Mouse (Mus musculus) forebrain, embryonic 14.5 days (tissue): Measurements from ENCODE around the gene Epha1. TPM values are rescaled to one million over a fixed set of nuclear protein-coding genes. Genes with fewer than 3 reads are reported as not detected.

Source experiments
- ATAC-seq: fragments of 200-750 bp; cut with Nextera tagmentation; 2 replicates; pipeline ENCODE4 v1.8.0; 2017; ENCODE audit warnings: mild to moderate bottlenecking, moderate library complexity
- DNase-seq: peaks from one replicate; pipeline ENCODE4 v3.0.0-alpha.2; 2015; ENCODE audit warnings: low spot score
- H3K27ac ChIP-seq: fragments of 300-500 bp; sonication (generic); 2 replicates; pipeline ENCODE4 v1.5.1; 2014; ENCODE audit warnings: low read depth, mild to moderate bottlenecking, control low read depth, low read length, moderate library complexity
- H3K27me3 ChIP-seq: fragments of 300-500 bp; sonication (generic); replicated peaks from 2 replicates; pipeline ENCODE4 v1.6.1; 2014; ENCODE audit warnings: low read length, control low read depth, mixed read lengths; ENCODE audit not compliant: control insufficient read depth, insufficient read depth
- H3K36me3 ChIP-seq: fragments of 300-500 bp; sonication (generic); 2 replicates; pipeline ENCODE4 v1.6.1; 2014; ENCODE audit warnings: low read length, control low read depth; ENCODE audit not compliant: control insufficient read depth, insufficient read depth
- H3K4me1 ChIP-seq: fragments of 300-500 bp; sonication (generic); 2 replicates; pipeline ENCODE4 v1.6.1; 2014; ENCODE audit warnings: antibody characterized with exemption, low read length, control low read depth; ENCODE audit not compliant: control insufficient read depth, insufficient read depth
- H3K4me2 ChIP-seq: fragments of 300-500 bp; sonication (generic); 2 replicates; pipeline ENCODE4 v1.6.1; 2014; ENCODE audit warnings: mild to moderate bottlenecking, control low read depth, low read length
- H3K4me3 ChIP-seq: fragments of 300-500 bp; sonication (generic); 2 replicates; pipeline ENCODE4 v1.5.1; 2014; ENCODE audit warnings: low read depth, low read length, control low read depth
- H3K9ac ChIP-seq: fragments of 300-500 bp; sonication (generic); 2 replicates; pipeline ENCODE4 v1.6.1; 2014; ENCODE audit warnings: mild to moderate bottlenecking, low read length, control low read depth, moderate library complexity
- H3K9me3 ChIP-seq: fragments of 300-500 bp; sonication (generic); replicated peaks from 2 replicates; pipeline ENCODE4 v1.6.1; 2016; ENCODE audit warnings: low read length, control low read depth, mixed read lengths; ENCODE audit not compliant: control insufficient read depth
- WGBS: fragments of 180-500 bp; shearing (Covaris S2); extraction: QIAGEN DNeasy Blood & Tissue Kit; methylation state at CpG from one replicate; pipeline ENCODE4 v1.1.7; 2014; 5-methylcytosine and 5-hydroxymethylcytosine counted together
- polyA plus RNA-seq: library from polyadenylated mRNA; unstranded; fragments of >200 nt; fragmentation: Nextera tagmentation; extraction: Ambion mirVana; gene quantifications from 2 replicates; pipeline ENCODE4 v1.2.1, GENCODE M21; 2014

Epha1 gene
- polyA plus RNA-seq, 1 experiment from 2014 or later = 0.05 TPM

DNA sequence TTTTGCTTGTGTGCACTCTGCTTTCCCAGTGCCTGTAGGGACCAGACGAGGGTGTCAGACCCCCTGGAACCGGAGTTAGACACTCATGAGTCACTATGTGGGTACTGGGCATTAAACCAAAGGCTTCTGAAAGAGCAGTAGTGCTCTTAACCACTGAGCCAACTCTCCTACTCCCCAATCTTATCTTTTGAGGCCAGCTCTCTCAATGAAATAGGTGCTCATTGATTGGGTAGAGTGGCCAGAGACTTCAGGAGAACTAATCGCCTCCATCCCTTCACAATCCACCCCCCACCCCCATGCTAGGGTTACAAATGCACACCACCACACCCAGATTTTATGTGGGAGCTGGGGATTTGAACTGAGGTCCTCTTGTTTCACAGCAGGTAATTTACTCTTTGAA, 44.3 kb downstream of the Epha1 start:
- no peak overlapping the region for H3K27ac ChIP-seq
- H3K36me3 ChIP-seq = no peaks in the 10 kb centered on the region
- ATAC-seq (no peak), DNase-seq (no peak)
- WGBS = 80% methylated on average over 3 of the region's 3 CpGs
- H3K27me3 ChIP-seq = no peaks in the 10 kb centered on the region
- H3K4me2 ChIP-seq = no peak overlapping the region
- no peak overlapping the region for H3K9ac ChIP-seq
- no peaks in the 10 kb centered on the region for H3K9me3 ChIP-seq
- H3K4me3 ChIP-seq = no peak overlapping the region
- no peaks in the 10 kb centered on the region for H3K4me1 ChIP-seq

DNA sequence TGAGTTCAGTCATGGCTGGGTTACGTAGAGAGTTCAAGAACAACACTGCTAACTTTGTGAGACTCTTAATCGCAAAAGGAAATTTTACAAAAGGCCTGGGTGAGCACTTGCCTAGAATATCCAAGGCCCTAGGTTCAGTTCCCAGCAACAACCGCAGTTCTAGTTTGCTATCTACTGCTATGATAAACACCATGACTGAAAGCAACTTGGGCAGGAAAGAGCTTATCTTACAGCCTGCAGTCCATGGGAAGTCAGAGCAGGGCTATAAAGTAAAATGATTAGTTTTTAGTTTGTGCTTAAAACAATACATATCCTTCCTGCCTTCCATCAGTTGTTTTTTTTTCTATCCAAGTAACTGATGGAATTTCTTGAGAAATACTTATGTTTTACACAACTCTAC, 46.6 kb downstream of the Epha1 start:
- DNase-seq = no peak
- H3K27me3 ChIP-seq = no peaks in the 10 kb centered on the region
- no peak for ATAC-seq
- no peak overlapping the region for H3K4me2 ChIP-seq
- no peak overlapping the region for H3K27ac ChIP-seq
- no peak overlapping the region for H3K4me3 ChIP-seq
- no peaks in the 10 kb centered on the region for H3K36me3 ChIP-seq
- no peak overlapping the region for H3K9ac ChIP-seq
- H3K4me1 ChIP-seq = peaks cover 4% of the 10 kb centered on the region; the same call in 1 of the 2 replicates
- 95% methylated on average over 3 of the region's 3 CpGs for WGBS
- H3K9me3 ChIP-seq = no peaks in the 10 kb centered on the region

DNA sequence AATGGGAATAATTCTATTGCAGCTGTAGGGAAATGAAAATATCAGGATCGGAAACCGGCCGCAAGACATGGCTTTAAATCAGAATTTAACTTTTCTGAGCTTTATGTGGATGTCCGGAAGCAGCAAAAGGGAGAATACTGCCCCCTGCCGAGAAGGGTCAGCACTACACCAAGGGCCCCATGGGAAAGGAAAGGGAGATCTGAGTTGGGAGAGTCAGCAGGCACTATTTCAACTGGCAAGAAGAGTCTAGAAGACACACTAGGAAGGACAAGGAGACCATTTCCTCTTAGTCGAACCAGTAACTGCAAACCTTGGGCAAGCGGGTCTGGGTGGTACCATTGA, 47.8 kb downstream of the Epha1 start:
- peak overlapping the region; percentile 86 for H3K27ac ChIP-seq
- peaks cover 4% of the 10 kb centered on the region; the same call in 1 of the 2 replicates for H3K4me1 ChIP-seq
- peak overlapping the region; percentile 70 for H3K4me2 ChIP-seq
- peak; percentile 79 for DNase-seq
- WGBS = 2% methylated on average over 7 of the region's 7 CpGs
- H3K27me3 ChIP-seq = no peaks in the 10 kb centered on the region
- H3K9ac ChIP-seq = peak overlapping the region; percentile 88
- H3K9me3 ChIP-seq = no peaks in the 10 kb centered on the region
- H3K36me3 ChIP-seq = peaks cover 5% of the 10 kb centered on the region; the same call in 1 of the 2 replicates
- H3K4me3 ChIP-seq = peak overlapping the region; percentile 69
- ATAC-seq = peak; percentile 30

DNA sequence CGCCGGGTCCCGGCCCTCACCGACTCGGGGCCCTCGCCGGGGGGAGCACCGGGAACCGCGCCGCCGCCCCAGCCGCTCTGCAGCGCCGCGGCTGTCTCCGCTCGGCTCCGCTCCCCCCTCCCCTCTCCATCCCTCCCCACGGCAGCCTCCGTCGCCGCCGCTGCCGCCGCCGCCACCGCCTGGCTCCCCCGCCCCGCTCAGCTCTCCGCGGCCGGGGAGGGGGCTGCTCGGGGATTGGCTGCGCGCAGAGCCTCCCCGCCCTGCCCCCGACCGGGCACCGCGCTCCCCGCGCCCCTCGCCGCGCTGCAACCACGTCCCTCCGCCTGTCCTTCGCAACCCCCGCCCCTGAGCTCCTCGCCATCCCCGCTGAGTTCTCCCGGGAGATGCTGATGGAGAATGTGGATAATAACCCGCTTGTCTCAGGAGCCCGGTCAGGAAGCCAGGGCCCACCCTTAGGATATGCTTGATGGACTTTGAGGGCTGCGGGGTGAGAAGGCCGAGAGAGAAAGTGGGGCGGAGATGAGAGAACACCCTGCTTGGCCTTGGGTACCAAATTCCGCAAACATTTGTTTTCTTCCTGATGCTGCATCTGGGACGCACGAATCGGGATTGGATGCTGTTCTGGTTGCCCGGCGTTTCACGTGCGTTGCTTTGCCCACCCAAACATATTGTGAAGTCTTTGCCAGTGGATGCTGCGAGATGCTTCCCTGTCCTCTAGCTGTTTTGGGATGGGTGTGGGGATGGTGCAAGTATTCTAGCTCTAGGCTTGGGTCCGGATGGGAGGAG, 48.4 kb downstream of the Epha1 start, which contains the start of gene Fam131b:
Gene Fam131b (minus strand): TSS at position 162 of the 786 bp plus-strand sequence.
- WGBS = under 1% methylated on average over 37 of the region's 68 CpGs
- H3K9me3 ChIP-seq = no peaks in the 10 kb centered on the region
- DNase-seq = peak; percentile 75
- H3K36me3 ChIP-seq = peaks cover 5% of the 10 kb centered on the region; the same call in 1 of the 2 replicates
- H3K4me1 ChIP-seq = peaks cover 4% of the 10 kb centered on the region; the same call in 1 of the 2 replicates
- H3K9ac ChIP-seq = peak within 1 kb of the TSS; percentile 88
- H3K4me3 ChIP-seq = peak within 1 kb of the TSS; percentile 69
- peak; percentile 89 for ATAC-seq
- peak within 1 kb of the TSS; percentile 86 for H3K27ac ChIP-seq
- H3K4me2 ChIP-seq = peak within 1 kb of the TSS; percentile 70
- no peaks in the 10 kb centered on the region for H3K27me3 ChIP-seq

DNA sequence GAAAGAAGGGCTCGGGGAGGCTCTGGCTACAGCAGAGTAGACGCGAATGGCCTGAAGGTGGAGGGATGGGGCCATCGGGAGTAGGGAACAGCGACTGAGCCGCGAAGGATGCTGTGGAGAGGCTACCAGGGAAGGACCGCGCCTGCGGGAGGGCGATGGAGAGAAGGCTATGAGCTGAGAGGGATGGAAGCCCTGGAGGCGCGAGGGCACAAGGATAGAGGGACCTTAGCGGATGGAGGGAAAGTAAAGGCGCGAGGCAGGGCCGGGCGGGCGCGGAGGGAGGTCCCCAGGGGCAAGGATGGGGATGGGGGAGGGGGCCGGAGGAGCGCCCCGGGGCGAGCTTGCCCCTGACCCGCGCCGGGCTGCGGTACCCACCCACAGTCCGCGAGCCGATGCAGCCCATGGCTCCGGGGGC, 49.0 kb downstream of the Epha1 start:
- H3K27me3 ChIP-seq = no peaks in the 10 kb centered on the region
- H3K9me3 ChIP-seq = no peaks in the 10 kb centered on the region
- peak; percentile 67 for ATAC-seq
- H3K4me2 ChIP-seq = peak overlapping the region; percentile 70
- peaks cover 5% of the 10 kb centered on the region; the same call in 1 of the 2 replicates for H3K36me3 ChIP-seq
- peak overlapping the region; percentile 69 for H3K4me3 ChIP-seq
- 0% methylated on average over 10 of the region's 32 CpGs for WGBS
- H3K9ac ChIP-seq = peak overlapping the region; percentile 88
- H3K4me1 ChIP-seq = peaks cover 4% of the 10 kb centered on the region; the same call in 1 of the 2 replicates
- DNase-seq = no peak
- peak overlapping the region; percentile 86 for H3K27ac ChIP-seq

DNA sequence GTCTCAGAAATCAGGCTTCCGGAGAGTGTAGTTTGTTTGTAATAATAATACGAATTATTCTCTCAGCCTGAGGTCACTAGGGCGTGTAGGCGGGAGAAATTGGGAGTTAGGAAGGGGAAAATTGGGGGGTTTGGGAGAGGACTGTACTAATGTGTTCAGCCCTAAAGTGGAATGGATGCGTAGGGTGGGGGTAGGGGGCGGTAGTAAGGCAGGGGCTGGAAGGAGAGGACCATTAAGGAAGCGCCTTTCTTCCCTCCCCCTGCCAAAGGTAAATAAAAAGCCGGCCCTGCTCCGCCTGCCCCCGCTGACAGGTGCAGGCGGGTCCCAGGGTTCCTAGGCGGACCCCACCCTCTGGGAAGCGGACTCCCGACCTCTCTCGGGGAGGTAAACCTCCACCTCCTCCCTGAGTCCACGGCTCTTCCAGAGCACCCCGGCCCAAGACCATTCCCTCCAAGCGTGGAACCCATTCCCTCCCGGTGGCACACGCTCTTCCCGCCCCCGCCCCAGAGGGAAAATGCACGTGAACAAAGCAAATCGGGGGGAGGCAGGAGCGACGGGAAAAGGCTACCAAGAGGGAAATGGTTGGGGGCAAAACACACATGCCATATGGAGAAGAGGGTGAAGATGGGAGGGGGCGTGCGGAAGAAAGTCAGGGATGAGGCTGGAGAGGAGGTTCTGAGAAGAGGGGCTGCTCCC, 49.5 kb downstream of the Epha1 start:
- H3K4me2 ChIP-seq = peak overlapping the region; percentile 70
- H3K27ac ChIP-seq = peak overlapping the region; percentile 86
- peak; percentile 51 for DNase-seq
- peak overlapping the region; percentile 69 for H3K4me3 ChIP-seq
- ATAC-seq = peak; percentile 21
- WGBS = under 1% methylated on average over 27 of the region's 28 CpGs
- no peaks in the 10 kb centered on the region for H3K9me3 ChIP-seq
- H3K9ac ChIP-seq = peak overlapping the region; percentile 88
- H3K4me1 ChIP-seq = peaks cover 4% of the 10 kb centered on the region; the same call in 1 of the 2 replicates
- H3K27me3 ChIP-seq = no peaks in the 10 kb centered on the region
- peaks cover 10% of the 10 kb centered on the region for H3K36me3 ChIP-seq

DNA sequence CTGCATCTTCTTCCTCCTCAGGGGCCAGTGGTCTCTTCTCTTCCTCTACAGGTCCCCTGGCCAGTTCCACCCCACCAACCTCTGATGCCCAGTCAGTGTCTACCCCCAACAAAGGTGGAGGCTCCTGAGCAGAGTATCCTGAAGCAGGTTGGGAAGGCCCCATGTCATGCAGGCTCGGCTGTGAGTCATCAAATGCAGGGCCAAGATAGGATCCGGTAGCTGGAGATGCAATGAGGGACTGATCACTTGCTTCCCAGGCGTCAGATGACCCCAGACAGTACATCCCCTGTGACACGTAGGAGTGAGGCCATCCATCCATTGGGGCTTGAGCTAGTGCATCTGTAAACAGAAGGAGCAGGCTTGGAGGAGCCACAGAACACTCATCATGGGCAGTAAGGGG, 54.8 kb downstream of the Epha1 start:
- 87% methylated on average over 4 of the region's 4 CpGs for WGBS
- DNase-seq (no peak), ATAC-seq (no peak)
- Histone ChIP-seq H3K27me3 (no peaks in the 10 kb centered on the region), H3K36me3 (peaks cover 45% of the 10 kb centered on the region), H3K4me1 (peaks cover 4% of the 10 kb centered on the region; the same call in 1 of the 2 replicates), H3K4me2 (no peak overlapping the region), H3K9ac (no peak overlapping the region), H3K4me3 (no peak overlapping the region), H3K27ac (no peak overlapping the region), H3K9me3 (no peaks in the 10 kb centered on the region)

DNA sequence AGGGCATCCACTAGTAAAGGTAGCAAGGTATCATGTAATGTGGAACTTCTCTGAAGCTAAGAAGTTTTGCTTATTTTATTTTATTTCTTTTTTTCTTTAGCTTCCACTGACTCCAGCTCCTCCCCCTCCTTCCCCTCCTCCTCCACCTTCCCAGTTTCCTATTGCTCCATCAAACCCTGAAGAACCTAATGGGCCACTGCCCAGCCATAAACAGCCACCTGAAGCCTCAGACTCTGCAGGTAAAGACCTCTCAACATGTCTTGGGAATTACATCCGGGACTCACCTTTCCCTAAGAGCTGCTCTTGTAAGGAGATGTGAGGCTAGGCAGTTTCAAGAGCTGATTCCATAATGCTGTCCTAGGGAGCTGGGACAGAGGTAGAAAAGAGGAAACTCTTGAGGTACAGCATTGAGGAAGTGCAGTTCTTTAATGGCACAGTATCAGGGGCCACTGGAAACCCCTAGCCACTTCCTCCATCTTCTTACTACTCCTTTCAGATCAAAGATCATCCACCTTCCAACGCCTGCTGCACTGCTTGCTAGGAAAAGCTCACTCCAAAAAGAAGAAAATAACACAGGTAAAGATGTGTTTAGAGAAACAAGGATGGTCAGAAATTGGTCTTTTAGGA, 62.5 kb downstream of the Epha1 start:
- WGBS = 93% methylated on average over 2 of the region's 2 CpGs
- ATAC-seq (no peak), DNase-seq (no peak)
- H3K27ac ChIP-seq = no peak overlapping the region
- no peaks in the 10 kb centered on the region for H3K4me1 ChIP-seq
- H3K9ac ChIP-seq = no peak overlapping the region
- H3K36me3 ChIP-seq = peaks cover 72% of the 10 kb centered on the region
- H3K4me2 ChIP-seq = no peak overlapping the region
- no peaks in the 10 kb centered on the region for H3K27me3 ChIP-seq
- no peaks in the 10 kb centered on the region for H3K9me3 ChIP-seq
- no peak overlapping the region for H3K4me3 ChIP-seq
